Mouse (Mus musculus) spleen, postnatal 4 days (tissue): Measurements from ENCODE around the gene Rgs17.

Source experiments
- DNase-seq, 2 experiments: peaks; one replicate each; pipeline ENCODE4 v3.0.0; 2022; ENCODE audit warnings: low spot score in 2 of 2

Rgs17 gene

GRCm38 (mm10) chr10:5823740-5824491, 98.3 kb downstream of the Rgs17 start, which contains the start of gene Mtrf1l:
Mtrf1l (minus strand) TSS chr10:5823910.
- DNase-seq = peak; percentile 98 to 99

GRCm38 (mm10) chr10:5823291-5823739, 98.9 kb downstream of the Rgs17 start:
- DNase-seq = no peak

GRCm38 (mm10) chr10:5818772-5819171, 103.4 kb downstream of the Rgs17 start:
- DNase-seq = no peak

GRCm38 (mm10) chr10:5815968-5816367, 106.2 kb downstream of the Rgs17 start:
- no peak for DNase-seq

GRCm38 (mm10) chr10:5813724-5814123, 108.5 kb downstream of the Rgs17 start:
- no peak for DNase-seq

GRCm38 (mm10) chr10:5807683-5808082, 114.5 kb downstream of the Rgs17 start:
- DNase-seq = no peak

- no peak for DNase-seq
Measured at GRCm38 (mm10) chr10:5806996-5807395, 115.2 kb downstream of the Rgs17 start.

- peak in 1 of 2 experiments; percentile 29 for DNase-seq
Measured at GRCm38 (mm10) chr10:5806416-5806815, 115.8 kb downstream of the Rgs17 start.

- DNase-seq = peak; percentile 95 to 97
Measured at GRCm38 (mm10) chr10:5805731-5806307, 116.4 kb downstream of the Rgs17 start.

GRCm38 (mm10) chr10:5805243-5805730, 116.9 kb downstream of the Rgs17 start, which contains the start of gene Fbxo5:
Fbxo5 (minus strand) TSS chr10:5805600.
- DNase-seq = peak; percentile 98

GRCm38 (mm10) chr10:5804691-5805156, 117.5 kb downstream of the Rgs17 start:
- peak; percentile 69 to 78 for DNase-seq

- DNase-seq = no peak
Measured at GRCm38 (mm10) chr10:5803739-5804138, 118.5 kb downstream of the Rgs17 start.

GRCm38 (mm10) chr10:5802866-5803265, 119.3 kb downstream of the Rgs17 start:
- no peak for DNase-seq

GRCm38 (mm10) chr10:5800490-5800889, 121.7 kb downstream of the Rgs17 start:
- no peak for DNase-seq

- DNase-seq = no peak
Measured at GRCm38 (mm10) chr10:5798069-5798468, 124.1 kb downstream of the Rgs17 start.

GRCm38 (mm10) chr10:5790657-5791056, 131.5 kb downstream of the Rgs17 start:
- no peak for DNase-seq

- DNase-seq = no peak
Measured at GRCm38 (mm10) chr10:5786923-5787322, 135.3 kb downstream of the Rgs17 start.
